Mouse (Mus musculus) kidney, adult 9 months (tissue): ENCODE measurements around the gene Nrp1.

Experiments
- DNase-seq: peaks from one replicate; pipeline ENCODE4 v3.0.0; 2022

Gene Nrp1

GRCm38 (mm10) chr8:128423813-128424212 lies 65.4 kb downstream of the Nrp1 start:
- peak; percentile 30 for DNase-seq

GRCm38 (mm10) chr8:128424626-128425333 lies 66.4 kb downstream of the Nrp1 start:
- no peak for DNase-seq

DNA sequence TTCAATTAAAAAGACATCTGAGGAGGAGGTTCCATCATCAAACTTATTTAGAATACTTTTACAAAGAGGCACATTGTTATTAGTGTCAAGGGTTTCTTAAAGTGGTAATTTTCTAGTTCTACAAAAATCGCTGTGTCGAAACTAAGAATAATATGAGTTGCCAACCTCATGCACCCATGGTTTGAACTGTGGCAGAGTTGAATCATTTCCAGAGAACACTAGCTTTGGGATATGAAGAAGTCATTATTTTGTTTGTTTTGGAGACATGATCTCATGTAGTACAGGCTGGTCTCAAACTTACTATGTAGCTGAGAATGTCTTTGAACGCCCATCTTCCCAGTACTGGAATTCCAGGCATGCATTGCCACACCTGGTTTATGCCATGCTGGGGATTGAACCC lies 68.7 kb downstream of the Nrp1 start:
- no peak for DNase-seq

DNA sequence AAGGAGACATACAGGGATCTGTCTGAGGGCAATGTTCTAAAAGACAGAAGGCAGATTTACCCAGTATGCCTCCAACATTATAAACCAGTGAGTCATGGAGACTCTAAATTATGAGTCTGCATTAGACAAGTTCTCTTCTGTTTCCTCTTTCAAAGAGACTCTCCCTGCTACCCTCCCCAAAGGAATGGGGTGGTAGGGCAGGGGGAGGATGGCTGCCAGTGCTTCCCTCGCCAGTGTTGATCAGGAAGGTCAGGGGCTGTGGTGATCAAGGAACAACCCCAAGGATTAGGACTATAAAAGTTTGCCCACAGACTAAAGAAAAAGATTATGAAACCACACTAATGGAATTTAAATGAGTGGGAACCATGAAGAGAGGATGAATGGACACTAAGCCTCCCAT lies 70.6 kb downstream of the Nrp1 start:
- DNase-seq = no peak

- no peak for DNase-seq
Observed at GRCm38 (mm10) chr8:128431082-128431481, 72.7 kb downstream of the Nrp1 start.

DNA sequence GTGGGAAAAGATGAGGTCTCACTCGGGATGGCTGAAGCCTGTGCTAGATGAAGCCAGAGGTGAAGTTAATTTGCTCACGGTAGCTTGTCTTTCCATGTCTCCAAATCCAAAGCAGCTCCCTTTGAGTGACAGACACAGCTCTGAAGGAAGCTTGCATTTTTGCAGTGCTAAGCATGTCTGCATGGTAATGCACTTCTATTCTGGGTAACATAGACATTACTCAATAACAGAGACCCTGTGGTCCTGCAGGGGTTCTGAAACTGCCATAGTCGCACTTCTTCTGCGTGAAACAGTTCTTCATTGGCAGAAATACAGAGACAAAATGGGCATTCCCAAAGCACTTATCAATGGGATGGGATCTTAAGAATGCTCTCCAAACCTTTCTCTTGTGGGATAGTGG lies 77.3 kb downstream of the Nrp1 start:
- no peak for DNase-seq

- peak; percentile 23 for DNase-seq
Observed at GRCm38 (mm10) chr8:128437156-128437825, 78.9 kb downstream of the Nrp1 start.

GRCm38 (mm10) chr8:128441407-128441806 lies 83.0 kb downstream of the Nrp1 start:
- no peak for DNase-seq

DNA sequence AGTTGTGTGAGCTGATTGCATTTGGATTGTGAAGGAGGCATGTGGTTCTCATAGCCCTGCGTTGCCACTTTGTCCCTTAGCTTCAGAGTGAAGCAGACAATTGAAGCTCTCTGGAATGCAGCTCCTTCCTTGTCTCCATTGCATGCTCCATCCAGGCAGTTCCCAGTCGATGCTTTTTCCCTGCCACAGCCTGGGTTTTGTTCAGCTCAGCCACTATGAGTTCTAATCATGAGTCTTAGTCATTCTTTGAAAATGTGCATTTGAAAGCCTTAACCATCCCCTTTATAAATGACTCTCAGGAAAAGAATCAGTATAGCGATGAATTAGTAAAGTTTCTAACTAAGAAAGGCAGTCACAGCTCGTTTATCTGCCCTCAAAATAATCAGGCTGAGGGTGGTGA lies 87.2 kb downstream of the Nrp1 start:
- no peak for DNase-seq

DNA sequence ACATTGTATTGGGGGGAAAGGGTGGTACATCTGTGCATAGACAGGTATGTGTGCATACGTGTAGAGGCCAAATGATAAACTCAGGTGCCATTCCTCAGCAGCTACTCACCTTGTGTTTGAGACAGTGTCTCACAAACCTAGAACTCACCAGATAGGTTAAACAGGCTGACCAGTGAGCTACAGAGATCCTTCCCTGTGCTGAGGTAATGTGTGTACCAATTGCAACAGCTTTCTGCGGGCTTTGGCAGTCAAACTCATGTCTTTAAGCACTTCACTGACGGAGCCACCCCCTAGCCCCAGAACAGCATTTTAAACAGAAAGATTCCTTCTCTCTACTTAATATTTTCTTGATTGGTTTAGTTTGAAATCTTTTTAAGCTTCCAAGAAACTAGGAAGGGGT lies 88.2 kb downstream of the Nrp1 start:
- no peak for DNase-seq

GRCm38 (mm10) chr8:128447320-128447719 lies 88.9 kb downstream of the Nrp1 start:
- DNase-seq = no peak

DNA sequence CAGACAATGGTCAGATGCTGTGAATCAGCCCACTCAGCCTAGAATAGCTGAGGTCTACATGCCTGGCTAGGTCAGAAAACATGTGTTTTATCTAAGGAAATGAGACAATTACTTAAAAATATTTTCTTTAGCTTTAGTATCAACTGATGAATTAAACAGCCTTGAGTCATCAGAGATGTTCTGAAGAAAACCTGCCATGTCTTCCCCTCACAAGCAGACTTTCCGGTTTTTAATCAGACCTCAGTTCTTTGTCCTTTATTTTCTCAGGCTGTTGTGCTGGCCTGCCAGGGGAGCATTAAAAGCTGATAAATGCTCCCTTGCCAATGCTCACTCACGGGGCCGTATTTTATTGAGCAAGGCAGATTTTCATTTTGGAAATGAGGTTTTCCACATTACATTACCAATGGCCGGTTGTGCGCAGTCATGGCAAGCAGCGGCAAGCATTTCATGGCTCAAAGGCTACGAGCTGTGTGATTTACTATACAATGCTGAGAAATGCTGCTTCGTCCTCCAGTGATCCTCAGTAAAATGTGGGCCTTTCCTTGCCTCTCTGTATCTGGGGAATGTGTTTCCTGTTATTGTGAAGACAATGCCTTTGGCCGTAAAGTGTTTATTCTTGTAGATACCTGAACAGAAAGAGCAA lies 92.1 kb downstream of the Nrp1 start:
- DNase-seq = peak; percentile 25

DNA sequence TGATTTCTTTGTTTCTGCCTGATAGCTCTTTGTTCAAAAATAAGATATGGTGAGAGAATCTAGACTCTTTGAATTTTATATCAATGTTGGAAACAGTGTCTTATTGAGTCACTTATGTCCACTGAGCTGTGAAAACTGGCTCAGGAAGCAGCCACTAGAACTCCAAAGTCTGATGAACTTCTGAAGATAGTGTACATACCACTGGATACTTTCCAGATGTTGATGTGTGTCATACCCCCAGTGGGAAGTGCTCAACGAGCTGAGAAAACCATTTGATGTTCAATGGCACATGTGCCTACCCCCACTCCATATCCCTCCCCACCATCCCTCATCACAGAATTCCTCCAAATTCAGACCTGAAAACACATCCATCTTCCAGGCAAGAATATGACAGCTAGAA lies 92.7 kb downstream of the Nrp1 start:
- no peak for DNase-seq

DNA sequence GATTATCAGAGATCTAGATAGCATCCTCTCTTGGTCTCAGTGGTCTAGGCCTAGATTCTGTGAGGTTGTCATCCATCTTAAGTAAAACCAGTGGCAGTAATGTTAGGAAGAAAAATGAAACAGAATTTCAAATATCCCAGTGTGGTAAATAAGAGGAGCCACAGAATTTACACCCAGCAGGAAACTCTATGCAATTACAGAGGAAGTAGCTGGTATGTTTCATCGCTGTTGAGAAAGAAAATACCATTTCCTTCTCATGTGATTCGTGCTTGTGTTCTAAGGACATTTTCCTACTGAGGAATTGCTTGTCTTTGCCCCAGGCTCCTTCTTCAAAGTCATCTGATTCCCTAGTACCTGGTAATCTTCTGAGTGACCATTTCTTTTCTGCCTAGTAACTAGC lies 95.1 kb downstream of the Nrp1 start:
- no peak for DNase-seq

- no peak for DNase-seq
Observed at GRCm38 (mm10) chr8:128454026-128454425, 95.6 kb downstream of the Nrp1 start.

GRCm38 (mm10) chr8:128457277-128457676 lies 98.9 kb downstream of the Nrp1 start:
- DNase-seq = no peak

- DNase-seq = no peak
Observed at GRCm38 (mm10) chr8:128459704-128460103, 101.3 kb downstream of the Nrp1 start.

GRCm38 (mm10) chr8:128461716-128462115 lies 103.3 kb downstream of the Nrp1 start:
- DNase-seq = no peak

- DNase-seq = no peak
Observed at GRCm38 (mm10) chr8:128463162-128463561, 104.8 kb downstream of the Nrp1 start.

DNA sequence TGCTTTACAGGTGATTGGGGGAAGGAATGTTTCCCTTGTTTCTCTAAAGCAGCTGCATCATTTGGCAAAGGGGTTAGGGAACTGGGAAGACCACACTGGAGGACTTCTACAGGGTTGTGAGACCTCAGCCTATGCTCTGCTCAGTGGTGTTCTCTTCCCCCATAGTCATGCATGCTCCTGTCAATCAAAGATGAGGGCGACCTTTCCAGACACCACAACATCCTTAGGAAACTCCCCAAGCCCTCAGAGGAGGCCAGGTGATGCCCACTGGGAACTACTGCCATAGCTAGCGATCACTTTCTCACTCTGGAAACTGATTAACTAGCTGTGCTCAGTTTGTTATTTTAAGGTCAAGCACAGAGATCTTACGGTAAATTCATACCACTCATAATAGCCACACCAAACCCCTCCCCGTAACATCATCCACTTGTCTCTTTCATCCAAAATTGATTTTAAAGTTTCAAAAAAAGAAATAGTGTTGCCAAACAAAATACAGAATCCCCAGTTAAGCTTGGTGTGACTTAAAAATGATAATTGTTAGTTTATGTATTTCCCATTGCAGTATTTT lies 105.7 kb downstream of the Nrp1 start:
- no peak for DNase-seq

DNA sequence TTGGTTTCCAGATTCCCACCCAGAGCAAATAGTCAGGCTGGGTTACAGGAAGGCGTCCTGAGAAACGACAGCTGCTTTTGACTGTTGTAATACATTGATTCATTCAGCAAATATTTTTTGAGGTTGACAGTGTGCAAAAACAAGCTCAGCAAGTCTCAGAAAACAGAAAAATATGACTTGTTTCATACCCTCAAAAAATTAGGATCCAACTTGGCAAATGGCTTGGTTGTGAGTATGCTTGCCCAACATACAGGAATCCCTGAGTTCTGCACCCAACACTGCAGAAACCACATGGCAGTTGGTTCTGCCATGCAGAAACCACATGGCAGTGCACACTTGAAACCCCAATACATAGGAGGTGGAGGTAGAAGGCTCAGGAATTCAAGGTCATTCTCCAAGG lies 107.1 kb downstream of the Nrp1 start:
- DNase-seq = no peak

GRCm38 (mm10) chr8:128466681-128467430 lies 108.5 kb downstream of the Nrp1 start:
- no peak for DNase-seq

DNA sequence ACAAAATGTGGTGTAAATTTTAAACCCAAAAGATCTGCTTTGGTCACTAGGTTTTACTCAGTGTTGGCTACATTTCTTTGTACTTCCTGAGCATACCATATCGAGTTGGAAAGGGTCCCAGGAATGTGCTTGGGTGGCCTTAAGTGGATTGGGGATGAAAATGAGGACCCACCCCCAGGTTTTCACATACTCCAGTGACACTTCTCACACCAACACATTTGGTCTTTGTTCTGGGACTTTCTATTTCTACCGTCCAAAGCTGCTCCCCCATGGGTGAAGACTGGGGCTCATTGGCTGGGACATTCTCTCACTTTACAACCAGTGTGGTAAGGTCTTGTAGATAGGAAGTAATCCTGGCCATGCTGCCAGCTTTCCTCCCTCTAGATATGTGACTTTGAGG lies 111.7 kb downstream of the Nrp1 start:
- DNase-seq = no peak
